Mouse (Mus musculus) spleen, adult 2 months (tissue): ENCODE results near the gene Rin2. TPM values are rescaled to one million over a fixed set of nuclear protein-coding genes. Genes with fewer than 3 reads are reported as not detected.

Experiments used
- DNase-seq, 2 experiments: peaks; one replicate each; pipeline versions ENCODE4 v3.0.0 to v3.0.0-alpha.2; 2012 to 2021; ENCODE audit warnings: low spot score in 2 of 2, low read depth in 1 of 2
- H3K27ac ChIP-seq: fragments of 200-500 bp; 2 replicates; pipeline ENCODE4 v1.5.1; 2012; ENCODE audit warnings: low read length, inconsistent platforms; ENCODE audit not compliant: insufficient read depth
- H3K27me3 ChIP-seq: fragments of 200-500 bp; 2 replicates; pipeline ENCODE4 v1.6.1; 2012; ENCODE audit warnings: mild to moderate bottlenecking, moderate library complexity, low read length, inconsistent platforms; ENCODE audit not compliant: control insufficient read depth, insufficient read depth
- H3K36me3 ChIP-seq: fragments of 200-500 bp; 2 replicates; pipeline ENCODE4 v1.6.1; 2012; ENCODE audit warnings: mild to moderate bottlenecking, low read length, inconsistent platforms; ENCODE audit not compliant: control insufficient read depth, insufficient read depth
- H3K4me1 ChIP-seq: fragments of 200-500 bp; 2 replicates; pipeline ENCODE4 v1.6.1; 2011; ENCODE audit warnings: inconsistent platforms; ENCODE audit not compliant: control insufficient read depth, insufficient read depth, insufficient read length
- H3K4me3 ChIP-seq: fragments of 200-500 bp; 2 replicates; pipeline ENCODE4 v1.5.1; 2011; ENCODE audit warnings: mild to moderate bottlenecking, inconsistent platforms; ENCODE audit not compliant: insufficient read depth, insufficient read length; ENCODE audit errors: extremely low read depth
- CTCF ChIP-seq: fragments of 200-500 bp; IDR thresholded peaks from 2 replicates; pipeline ENCODE4 v1.5.1; 2011; ENCODE audit warnings: mild to moderate bottlenecking, inconsistent platforms; ENCODE audit not compliant: insufficient read depth, insufficient read length, insufficient replicate concordance; ENCODE audit errors: extremely low read depth
- POLR2A ChIP-seq: fragments of 200-500 bp; IDR thresholded peaks from 2 replicates; pipeline ENCODE4 v1.6.1; 2011; ENCODE audit warnings: low read depth, low read length, inconsistent platforms
- WGBS: fragments of 180-500 bp; shearing (Covaris S2); methylation state at CpG from one replicate; pipeline ENCODE4 v1.1.7; 2018; 5-methylcytosine and 5-hydroxymethylcytosine counted together
- polyA plus RNA-seq: library from polyadenylated mRNA; depleted of rRNA; stranded (reverse); fragments of >200 nt; gene quantifications from 2 replicates; pipeline ENCODE4 v1.2.3, GENCODE M21; 2012

Gene Rin2
- polyA plus RNA-seq, 1 experiment, result 2.2 TPM

GRCm38 (mm10) chr2:145656121-145656520, 18.9 kb upstream of the Rin2 start:
- TF ChIP-seq CTCF (no peak), POLR2A (no peak)
- Histone ChIP-seq H3K4me1 (no peaks in the 10 kb centered on the region), H3K27me3 (no peaks in the 10 kb centered on the region), H3K36me3 (no peaks in the 10 kb centered on the region), H3K4me3 (no peak overlapping the region), H3K27ac (no peak overlapping the region)
- 82% methylated on average over 3 of the region's 3 CpGs for WGBS
- no peak for DNase-seq

DNA sequence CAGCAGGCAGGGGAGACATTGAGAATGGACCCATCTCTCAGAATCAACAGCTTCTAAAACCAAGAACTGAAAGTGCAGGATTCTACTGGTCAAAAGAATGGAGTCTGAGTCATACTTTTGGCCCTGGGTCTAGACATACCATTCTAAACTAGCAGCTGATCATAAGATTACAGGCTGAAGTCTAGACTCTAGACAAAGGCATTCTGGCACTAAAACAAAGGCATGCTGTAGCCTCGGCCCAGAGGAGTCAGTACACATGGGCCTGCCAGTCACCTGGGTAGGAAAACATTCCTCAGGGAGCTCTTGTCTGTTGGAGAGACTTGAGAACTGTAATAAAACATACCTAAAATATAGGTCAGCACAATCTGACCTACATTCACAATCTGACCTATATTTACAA, 18.3 kb upstream of the Rin2 start:
- Histone ChIP-seq H3K36me3 (no peaks in the 10 kb centered on the region), H3K27ac (no peak overlapping the region), H3K27me3 (no peaks in the 10 kb centered on the region), H3K4me3 (no peak overlapping the region), H3K4me1 (no peaks in the 10 kb centered on the region)
- 73% methylated on average over 1 of the region's 1 CpGs for WGBS
- TF ChIP-seq CTCF (no peak), POLR2A (no peak)
- no peak for DNase-seq

GRCm38 (mm10) chr2:145661242-145661641, 13.8 kb upstream of the Rin2 start:
- H3K36me3 ChIP-seq, result no peaks in the 10 kb centered on the region
- no peaks in the 10 kb centered on the region for H3K27me3 ChIP-seq
- no peaks in the 10 kb centered on the region for H3K4me1 ChIP-seq
- no peak overlapping the region for H3K27ac ChIP-seq
- TF ChIP-seq POLR2A (no peak), CTCF (no peak)
- no peak overlapping the region for H3K4me3 ChIP-seq
- no peak for DNase-seq
- WGBS, result 89% methylated on average over 7 of the region's 7 CpGs

GRCm38 (mm10) chr2:145663899-145664298, 11.1 kb upstream of the Rin2 start:
- Histone ChIP-seq H3K4me1 (no peaks in the 10 kb centered on the region), H3K27me3 (no peaks in the 10 kb centered on the region), H3K27ac (no peak overlapping the region), H3K4me3 (no peak overlapping the region), H3K36me3 (no peaks in the 10 kb centered on the region)
- DNase-seq, result no peak
- WGBS, result 87% methylated on average over 7 of the region's 7 CpGs
- TF ChIP-seq POLR2A, result no peak
- no peak for TF ChIP-seq CTCF

DNA sequence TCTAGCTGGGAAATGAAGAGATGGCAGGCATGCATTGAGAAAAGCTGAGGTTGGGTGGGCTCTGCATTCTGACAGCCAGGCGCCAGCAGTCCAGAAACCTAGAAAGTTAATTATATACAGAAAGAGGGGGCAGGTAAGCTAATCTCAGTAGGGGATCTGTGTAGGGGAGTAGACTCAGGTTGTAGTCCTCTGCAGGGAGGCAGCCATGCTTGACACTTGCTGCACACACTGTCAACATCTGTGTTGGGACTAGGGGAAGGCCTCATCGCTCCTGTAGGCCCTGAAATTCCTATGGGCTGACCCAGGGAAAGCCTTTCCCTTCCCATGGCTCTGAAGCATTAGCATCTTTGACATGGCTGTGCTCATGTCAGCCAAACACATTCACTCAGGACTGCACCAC, 10.7 kb upstream of the Rin2 start:
- no peak for DNase-seq
- no peak overlapping the region for H3K4me3 ChIP-seq
- no peaks in the 10 kb centered on the region for H3K4me1 ChIP-seq
- H3K27ac ChIP-seq, result no peak overlapping the region
- WGBS, result 98% methylated on average over 2 of the region's 2 CpGs
- H3K27me3 ChIP-seq, result no peaks in the 10 kb centered on the region
- no peaks in the 10 kb centered on the region for H3K36me3 ChIP-seq
- TF ChIP-seq CTCF (no peak), POLR2A (no peak)

DNA sequence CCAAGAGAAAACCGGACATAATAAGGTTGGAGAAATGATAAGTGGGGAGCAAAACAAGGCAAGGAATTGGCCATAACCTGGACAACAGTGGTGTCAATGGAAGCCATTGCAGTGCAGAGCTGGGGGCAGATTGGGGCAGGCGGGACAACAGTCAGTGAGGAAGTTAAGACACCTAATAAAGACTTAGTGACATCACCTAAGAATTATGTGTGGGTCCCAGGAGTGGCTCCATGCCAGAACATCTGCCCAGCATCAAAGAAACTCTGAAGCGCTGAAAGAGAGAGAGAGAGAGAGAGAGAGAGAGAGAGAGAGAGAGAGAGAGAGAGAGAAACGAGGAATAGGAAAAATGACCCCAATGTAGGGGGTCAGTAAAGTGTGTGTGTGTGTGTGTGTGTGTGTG, 6.9 kb upstream of the Rin2 start:
- 75% methylated on average over 4 of the region's 4 CpGs for WGBS
- Histone ChIP-seq H3K36me3 (no peaks in the 10 kb centered on the region), H3K4me3 (no peak overlapping the region), H3K27me3 (no peaks in the 10 kb centered on the region), H3K4me1 (no peaks in the 10 kb centered on the region), H3K27ac (no peak overlapping the region)
- TF ChIP-seq CTCF (no peak), POLR2A (no peak)
- no peak for DNase-seq

GRCm38 (mm10) chr2:145670131-145670530, 4.9 kb upstream of the Rin2 start:
- no peak for DNase-seq
- 72% methylated on average over 4 of the region's 4 CpGs for WGBS
- Histone ChIP-seq H3K4me1 (no peaks in the 10 kb centered on the region), H3K27me3 (no peaks in the 10 kb centered on the region), H3K4me3 (no peak overlapping the region), H3K27ac (no peak overlapping the region), H3K36me3 (no peaks in the 10 kb centered on the region)
- no peak for TF ChIP-seq CTCF
- no peak for TF ChIP-seq POLR2A
